Mouse (Mus musculus) spleen, postnatal 14 days (tissue): ENCODE measurements at regions not wholly inside any gene's neighbourhood (a gene's known extent, or its start where the extent isn't known, plus 50 kb on each side); places are given as distances from the start of the nearest gene placed in this dataset.

Source experiments
- DNase-seq, 2 experiments: peaks; one replicate each; pipeline ENCODE4 v3.0.0; 2021 to 2022; ENCODE audit warnings: low spot score in 2 of 2

- DNase-seq = peak; percentile 52 to 74
Measured at GRCm38 (mm10) chr15:84616880-84617279, 52.5 kb upstream of the Prr5 start.

- DNase-seq = peak; percentile 76 to 88
Measured at GRCm38 (mm10) chr15:84613536-84614527, 55.6 kb upstream of the Prr5 start.

- no peak for DNase-seq
Measured at GRCm38 (mm10) chr15:84612961-84613360, 55.3 kb upstream of the Rtl6 start.

GRCm38 (mm10) chr15:84609825-84610442 is 52.3 kb upstream of the Rtl6 start:
- DNase-seq = peak; percentile 13

- DNase-seq = no peak
Measured at GRCm38 (mm10) chr15:84609063-84609462, 51.4 kb upstream of the Rtl6 start.
